Mouse (Mus musculus) neutrophil, adult 65 days (primary cell): ENCODE results near the gene Depdc1a. TPM values are rescaled to one million over a fixed set of nuclear protein-coding genes. Genes with fewer than 3 reads are reported as not detected.

Experiments
- total RNA-seq: library from RNA; stranded (reverse); gene quantifications from 2 replicates; pipeline ENCODE4 v1.2.4, GENCODE M21; 2023

Depdc1a gene
- total RNA-seq = 11.9 and 13.3 TPM in 2 replicates

GRCm38 (mm10) chr3:159495243-159495801 is at the start of gene Depdc1a:
Gene Depdc1a, plus strand, starts transcription at chr3:159495433.

Other genes starting within 250 kb of the Depdc1a start
- not detected in 2 replicates for gene Rpe65, start 103.7 kb downstream of the Depdc1a start, total RNA-seq